22 mouse cellular contexts compared by ENCODE assay signal in genomic region chr5:124243236-124243901, GRCm38 (mm10).
"Had no signal": no experiment of that assay in that cellular context is flagged by ENCODE, and none has a peak within 500 bp of the region (broad histone marks: within the 10 kb centered on the region; RNA-seq: fewer than 3 reads in every experiment).

No protein-coding gene starts in this region.

- H3K4me3 ChIP-seq: limb, embryonic 12.5 days; limb, embryonic 15.5 days; midbrain, embryonic 12.5 days; midbrain, embryonic 15.5 days; neural tube, embryonic 12.5 days; neural tube, embryonic 15.5 days had no signal

- DNase-seq: kidney, postnatal 14 days; kidney, postnatal 4 days; left cerebral cortex, postnatal 4 days; liver, postnatal 0 days; lung, embryonic 14.5 days; right cerebral cortex, adult 18-20 months; right cerebral cortex, postnatal 14 days; right cerebral cortex, postnatal 4 days; thymus, adult 2 months; thymus, postnatal 14 days; thymus, postnatal 4 days had no signal

- H3K27me3 ChIP-seq: limb, embryonic 15.5 days; midbrain, embryonic 15.5 days; neural tube, embryonic 12.5 days; neural tube, embryonic 15.5 days had no signal

- H3K9ac ChIP-seq: limb, embryonic 12.5 days; limb, embryonic 15.5 days; liver, embryonic 14.5 days; liver, postnatal 0 days; lung, embryonic 14.5 days; midbrain, embryonic 12.5 days; midbrain, embryonic 15.5 days; neural tube, embryonic 12.5 days; neural tube, embryonic 15.5 days had no signal

- H3K9me3 ChIP-seq: limb, embryonic 12.5 days; limb, embryonic 15.5 days; midbrain, embryonic 12.5 days; midbrain, embryonic 15.5 days; neural tube, embryonic 12.5 days; neural tube, embryonic 15.5 days had no signal

- H3K36me3 ChIP-seq: midbrain, embryonic 12.5 days; midbrain, embryonic 15.5 days; neural tube, embryonic 12.5 days; neural tube, embryonic 15.5 days had no signal

- ATAC-seq: liver, postnatal 0 days; lung, postnatal 0 days; midbrain, embryonic 15.5 days had no signal

- H3K27ac ChIP-seq: limb, embryonic 12.5 days; limb, embryonic 15.5 days; liver, embryonic 14.5 days; macrophage; midbrain, embryonic 12.5 days; midbrain, embryonic 15.5 days; neural tube, embryonic 12.5 days; neural tube, embryonic 15.5 days; stomach, postnatal 0 days had no signal

- H3K4me2 ChIP-seq: limb, embryonic 12.5 days; limb, embryonic 15.5 days; liver, embryonic 11.5 days; lung, embryonic 14.5 days; midbrain, embryonic 12.5 days; midbrain, embryonic 15.5 days; neural tube, embryonic 12.5 days; neural tube, embryonic 15.5 days had no signal
